Mouse (Mus musculus): Measurements from ENCODE around the gene Gkap1.

Gkap1 gene

GRCm38 (mm10) chr13:58275599-58275998, at the start of gene Gkap1:
Gene Gkap1 (minus strand): TSS chr13:58275699.
- no peak for DNase-seq (ENCODE audit: low read depth)

- no peak for DNase-seq (ENCODE audit: low read depth)
Observed at GRCm38 (mm10) chr13:58317768-58318167, 42.3 kb upstream of the Gkap1 start.

- peak; percentile 7 for DNase-seq (ENCODE audit: low read depth)
Observed at GRCm38 (mm10) chr13:58314991-58315390, 39.5 kb upstream of the Gkap1 start.

GRCm38 (mm10) chr13:58313758-58314157, 38.3 kb upstream of the Gkap1 start:
- DNase-seq (ENCODE audit: low read depth): no peak

GRCm38 (mm10) chr13:58311351-58311750, 35.9 kb upstream of the Gkap1 start:
- DNase-seq (ENCODE audit: low read depth): no peak

- no peak for DNase-seq (ENCODE audit: low read depth)
Observed at GRCm38 (mm10) chr13:58309499-58309898, 34.0 kb upstream of the Gkap1 start.

- no peak for DNase-seq (ENCODE audit: low read depth)
Observed at GRCm38 (mm10) chr13:58307453-58307852, 32.0 kb upstream of the Gkap1 start.

- DNase-seq (ENCODE audit: low read depth): no peak
Observed at GRCm38 (mm10) chr13:58305230-58305629, 29.7 kb upstream of the Gkap1 start.

GRCm38 (mm10) chr13:58302421-58303145, 27.1 kb upstream of the Gkap1 start:
- DNase-seq (ENCODE audit: low read depth): no peak

- DNase-seq (ENCODE audit: low read depth): no peak
Observed at GRCm38 (mm10) chr13:58301961-58302360, 26.5 kb upstream of the Gkap1 start.

- DNase-seq (ENCODE audit: low read depth): no peak
Observed at GRCm38 (mm10) chr13:58298756-58299155, 23.3 kb upstream of the Gkap1 start.

- DNase-seq (ENCODE audit: low read depth): no peak
Observed at GRCm38 (mm10) chr13:58295582-58295981, 20.1 kb upstream of the Gkap1 start.

GRCm38 (mm10) chr13:58292811-58293210, 17.3 kb upstream of the Gkap1 start:
- DNase-seq (ENCODE audit: low read depth): no peak

- DNase-seq (ENCODE audit: low read depth): no peak
Observed at GRCm38 (mm10) chr13:58289308-58289707, 13.8 kb upstream of the Gkap1 start.

- peak; percentile 72 for DNase-seq (ENCODE audit: low read depth)
Observed at GRCm38 (mm10) chr13:58287822-58288221, 12.3 kb upstream of the Gkap1 start.

GRCm38 (mm10) chr13:58283466-58283865, 8.0 kb upstream of the Gkap1 start:
- no peak for DNase-seq (ENCODE audit: low read depth)

GRCm38 (mm10) chr13:58281936-58282335, 6.4 kb upstream of the Gkap1 start:
- no peak for DNase-seq (ENCODE audit: low read depth)

GRCm38 (mm10) chr13:58280528-58280927, 5.0 kb upstream of the Gkap1 start:
- DNase-seq (ENCODE audit: low read depth): no peak

- no peak for DNase-seq (ENCODE audit: low read depth)
Observed at GRCm38 (mm10) chr13:58276256-58276655, 757 bp upstream of the Gkap1 start.

GRCm38 (mm10) chr13:58275076-58275475, 423 bp downstream of the Gkap1 start:
- DNase-seq (ENCODE audit: low read depth): no peak

- peak; percentile 48 for DNase-seq (ENCODE audit: low read depth)
Observed at GRCm38 (mm10) chr13:58274259-58274991, 1.1 kb downstream of the Gkap1 start.

GRCm38 (mm10) chr13:58273411-58274258, 1.9 kb downstream of the Gkap1 start:
- DNase-seq (ENCODE audit: low read depth): no peak

GRCm38 (mm10) chr13:58266864-58267263, 8.6 kb downstream of the Gkap1 start:
- no peak for DNase-seq (ENCODE audit: low read depth)
